Mouse (Mus musculus) monocyte, adult 5-6 weeks (primary cell): ENCODE results near the gene Prmt1. TPM values are rescaled to one million over a fixed set of nuclear protein-coding genes. Genes with fewer than 3 reads are reported as not detected.
"Not testable (repeated sequence)": the region's sequence is repeated elsewhere in the genome, so short reads cannot be mapped to it uniquely, and the experiment has no call there.

Experiments used
- ATAC-seq: fragments of 153-309, 156-312 bp; replicated peaks from 2 replicates; pipeline ENCODE4 v1.8.0; 2017; ENCODE audit warnings: mild to moderate bottlenecking; ENCODE audit not compliant: low TSS enrichment, insufficient number of reproducible peaks, severe bottlenecking, poor library complexity, low FRiP score
- total RNA-seq: library from RNA; stranded (forward); fragments of 200-1000, 200-491, 200-594 nt; gene quantifications from 3 replicates; pipeline ENCODE4 v1.2.3, GENCODE M21; 2017

Gene Prmt1
- 57.2 to 80.2 TPM (median 58.1 TPM) in 3 replicates for total RNA-seq

DNA sequence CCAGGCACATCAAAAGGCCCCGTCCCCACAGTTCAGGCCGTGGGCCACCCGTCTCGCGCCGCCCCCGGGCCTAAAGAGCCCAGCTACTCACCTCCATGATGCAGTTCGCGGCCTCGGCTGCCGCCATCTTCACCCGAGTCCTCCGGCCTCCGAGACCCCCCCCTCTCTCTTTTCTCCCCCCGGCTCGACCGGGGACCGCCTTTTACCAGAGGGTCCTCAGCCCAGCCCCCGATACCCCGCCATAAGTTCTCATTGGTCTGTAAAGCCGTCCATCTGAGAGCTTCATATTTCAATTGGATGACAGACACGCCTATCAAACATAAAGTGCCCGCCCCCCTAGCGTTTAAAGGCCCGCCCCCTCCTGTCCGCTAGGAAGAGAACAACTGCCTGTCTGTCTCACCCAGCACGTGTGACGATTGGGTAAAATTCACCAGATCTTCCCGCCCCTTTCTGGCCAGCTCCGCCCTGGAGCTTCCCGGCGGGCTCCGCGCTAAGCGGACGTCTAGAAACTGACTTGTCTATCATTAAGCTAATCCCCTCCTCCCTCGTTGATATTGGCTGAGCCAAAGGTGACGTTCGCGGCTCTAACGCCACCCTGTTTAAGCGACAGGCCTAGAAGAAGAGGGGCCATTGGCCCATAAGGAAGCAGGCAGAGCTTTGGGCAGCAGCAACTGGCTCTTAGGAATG lies at the start of gene Prmt1:
Prmt1 (minus strand) TSS at position 377 of the 687 bp plus-strand sequence.
- ATAC-seq: peak; percentile 88

- no peak for ATAC-seq
Measured at GRCm38 (mm10) chr7:45035631-45036030, 49.3 kb upstream of the Prmt1 start.

- ATAC-seq: no peak
Measured at GRCm38 (mm10) chr7:45033722-45034359, 47.5 kb upstream of the Prmt1 start.

- ATAC-seq: no peak
Measured at GRCm38 (mm10) chr7:45030857-45031256, 44.5 kb upstream of the Prmt1 start.

DNA sequence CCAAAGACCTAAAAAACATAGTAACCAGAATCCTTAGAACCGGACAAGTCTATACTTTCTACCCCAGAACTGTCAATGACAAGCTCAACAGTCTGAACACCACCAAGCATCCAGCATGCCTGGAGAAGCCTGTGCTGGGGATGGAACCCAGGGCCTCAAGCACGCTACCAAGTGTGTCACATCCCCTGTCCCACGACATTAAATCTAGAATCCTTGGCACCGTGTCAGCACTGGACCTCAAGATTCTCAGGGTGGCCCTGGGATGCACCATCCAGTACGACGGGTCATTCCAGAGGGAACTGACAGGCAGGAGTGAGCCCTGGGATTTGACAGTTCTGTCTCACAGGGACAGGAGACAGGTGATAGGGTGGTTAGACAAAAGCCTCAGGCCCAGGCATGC lies 43.6 kb upstream of the Prmt1 start:
- no peak for ATAC-seq

- no peak for ATAC-seq
Measured at GRCm38 (mm10) chr7:45028351-45028750, 42.0 kb upstream of the Prmt1 start.

DNA sequence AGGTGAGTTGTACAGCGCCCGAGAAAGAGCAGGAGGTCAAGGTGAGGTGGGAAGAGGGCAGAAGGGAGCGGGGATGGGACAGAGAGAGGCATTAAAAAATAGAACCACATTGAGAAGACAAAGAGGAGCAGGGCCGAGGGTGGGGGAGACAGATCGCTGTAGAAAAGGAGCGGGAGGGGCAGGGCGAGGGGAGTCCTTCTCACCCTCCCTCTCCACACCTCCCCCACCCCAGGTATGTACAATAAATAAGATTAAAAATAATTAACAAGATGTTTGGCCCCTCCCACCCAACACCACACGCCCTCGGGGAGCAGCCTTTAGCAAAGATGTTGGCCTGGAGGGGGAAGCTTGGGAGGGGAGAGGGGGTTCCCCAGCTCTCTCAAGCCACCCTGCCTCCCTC lies 41.4 kb upstream of the Prmt1 start:
- ATAC-seq: no peak

DNA sequence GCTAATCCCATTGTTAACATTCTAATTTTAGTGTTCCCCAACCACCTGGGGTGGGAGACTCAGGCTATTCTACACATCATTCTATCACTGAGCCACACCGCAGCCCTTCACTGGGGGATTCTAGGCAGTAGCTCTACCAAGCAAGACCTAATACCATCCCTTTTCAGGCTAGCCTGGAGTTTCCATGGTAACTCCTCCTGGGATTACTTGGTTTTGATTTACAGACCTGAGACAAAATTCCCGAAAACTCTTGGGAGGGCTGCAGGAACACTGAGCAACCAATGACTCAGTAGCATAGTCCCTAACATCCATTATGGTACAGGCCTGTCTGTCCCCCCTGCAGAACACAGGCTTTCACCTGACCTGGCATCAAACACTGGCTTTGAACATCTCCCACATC lies 39.9 kb upstream of the Prmt1 start:
- ATAC-seq: no peak

DNA sequence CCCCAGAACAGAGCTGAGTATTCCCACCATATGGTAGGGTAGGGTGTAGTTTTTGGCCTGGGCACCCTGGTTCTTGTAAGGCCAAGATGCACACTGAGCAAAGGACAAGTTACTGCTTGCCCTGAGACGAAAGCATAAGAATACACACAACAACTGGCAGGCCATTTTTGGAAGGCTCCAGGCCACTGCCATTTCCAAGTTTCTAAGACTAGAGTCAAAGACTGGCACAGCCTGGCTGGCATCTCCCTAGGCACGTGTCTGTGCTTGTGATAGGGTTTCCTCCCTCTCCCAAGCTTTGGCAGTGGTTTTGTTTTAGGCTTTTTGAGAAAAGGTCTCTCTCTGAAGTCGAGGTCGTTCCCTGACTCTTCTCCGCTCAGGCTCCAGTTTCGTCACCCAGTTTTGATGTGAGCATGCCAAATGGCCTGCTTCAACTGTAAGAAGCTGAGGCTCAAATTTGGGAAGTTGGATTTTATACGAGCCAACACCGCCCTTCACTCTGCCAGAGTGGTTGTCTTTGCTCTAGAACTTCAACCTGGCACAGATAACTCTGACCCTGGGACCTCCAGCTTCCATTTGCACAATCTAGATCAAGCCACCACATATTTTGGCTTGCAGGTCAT lies 39.3 kb upstream of the Prmt1 start:
- ATAC-seq: no peak

DNA sequence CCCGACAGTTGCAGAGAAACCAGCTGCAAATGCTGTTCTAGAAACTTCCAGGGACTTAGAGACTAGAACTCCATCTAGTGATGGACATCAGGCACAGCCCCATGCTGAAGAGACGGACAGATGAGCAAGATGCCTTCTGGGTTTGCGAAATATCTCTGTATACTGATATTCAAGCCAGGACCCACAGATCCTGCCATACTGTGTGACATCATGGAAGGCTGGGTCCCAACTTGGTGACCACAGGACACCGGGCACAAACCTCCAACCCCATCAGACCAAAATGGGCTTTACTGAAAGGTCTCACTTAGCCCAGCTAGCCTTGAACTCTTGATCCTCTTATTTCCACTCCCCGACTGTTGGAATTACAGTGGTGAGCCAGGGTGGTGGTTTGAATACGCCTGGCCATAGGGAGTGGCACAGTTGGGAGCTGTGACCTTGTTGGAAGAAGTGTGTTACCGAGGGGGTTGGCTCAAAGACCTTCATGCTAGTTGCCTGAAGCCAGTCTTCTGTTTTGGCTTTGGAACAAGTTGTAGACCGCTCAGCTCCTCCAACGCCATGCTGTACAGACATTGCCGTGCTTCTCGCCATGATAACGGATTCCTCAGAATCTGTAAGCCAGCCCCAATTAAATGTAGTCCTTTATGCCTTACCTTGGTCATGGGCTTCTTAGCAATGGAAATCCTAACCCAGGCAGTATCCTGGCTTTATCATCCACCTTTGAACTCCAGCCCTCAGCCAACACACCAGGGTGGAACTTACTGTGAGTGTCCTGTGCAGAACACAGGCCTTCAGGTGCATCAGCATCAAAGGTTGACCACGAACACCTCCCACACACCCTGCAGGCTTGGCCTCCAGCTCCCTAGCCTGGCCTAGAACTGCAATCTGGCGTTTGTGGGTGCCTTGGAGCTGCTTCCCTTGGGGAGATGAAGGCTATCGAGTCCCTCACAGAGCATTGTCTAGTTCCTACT lies 38.2 kb upstream of the Prmt1 start:
- no peak for ATAC-seq

GRCm38 (mm10) chr7:45023711-45024110 lies 37.3 kb upstream of the Prmt1 start:
- not testable (repeated sequence) for ATAC-seq

DNA sequence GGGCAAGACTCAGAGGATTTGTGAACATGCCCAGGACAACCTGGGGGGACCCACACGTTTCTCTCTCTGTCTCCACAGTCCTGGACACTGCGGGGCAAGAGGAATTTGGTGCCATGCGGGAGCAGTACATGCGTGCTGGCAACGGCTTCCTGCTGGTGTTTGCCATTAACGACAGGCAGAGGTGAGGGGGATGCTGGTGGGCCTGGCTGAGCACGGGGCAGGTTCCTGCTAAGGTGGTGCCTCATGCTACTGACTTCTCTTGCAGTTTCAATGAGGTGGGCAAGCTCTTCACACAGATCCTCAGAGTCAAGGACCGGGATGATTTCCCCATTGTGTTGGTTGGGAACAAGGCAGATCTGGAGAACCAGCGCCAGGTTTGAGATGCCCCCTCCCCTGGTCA lies 33.9 kb upstream of the Prmt1 start:
- ATAC-seq: no peak

GRCm38 (mm10) chr7:45019031-45019571 lies 32.7 kb upstream of the Prmt1 start:
- no peak for ATAC-seq

- peak; percentile 72 for ATAC-seq
Measured at GRCm38 (mm10) chr7:45017242-45018061, 31.1 kb upstream of the Prmt1 start, which contains the start of gene Rras. Rras (plus strand) TSS chr7:45017961.

DNA sequence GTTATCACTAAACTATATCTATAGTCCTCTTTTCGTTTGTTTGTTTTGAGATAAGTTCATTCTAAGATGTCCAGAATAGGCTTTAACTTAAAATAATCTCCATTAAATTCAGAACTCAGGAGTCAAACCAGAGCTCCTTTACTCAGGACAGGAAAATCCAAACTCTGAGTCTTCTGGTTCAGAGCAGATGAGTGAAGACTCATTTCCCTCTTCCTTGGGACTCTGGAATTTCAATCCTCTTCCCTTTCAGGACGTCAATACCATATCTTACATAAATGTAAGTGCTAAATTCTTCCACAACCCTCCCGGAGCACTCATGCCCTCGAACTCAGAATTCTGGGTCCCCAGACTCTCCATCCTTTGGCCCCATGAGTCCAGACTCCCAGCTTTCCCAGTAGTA lies 30.4 kb upstream of the Prmt1 start:
- ATAC-seq: no peak

DNA sequence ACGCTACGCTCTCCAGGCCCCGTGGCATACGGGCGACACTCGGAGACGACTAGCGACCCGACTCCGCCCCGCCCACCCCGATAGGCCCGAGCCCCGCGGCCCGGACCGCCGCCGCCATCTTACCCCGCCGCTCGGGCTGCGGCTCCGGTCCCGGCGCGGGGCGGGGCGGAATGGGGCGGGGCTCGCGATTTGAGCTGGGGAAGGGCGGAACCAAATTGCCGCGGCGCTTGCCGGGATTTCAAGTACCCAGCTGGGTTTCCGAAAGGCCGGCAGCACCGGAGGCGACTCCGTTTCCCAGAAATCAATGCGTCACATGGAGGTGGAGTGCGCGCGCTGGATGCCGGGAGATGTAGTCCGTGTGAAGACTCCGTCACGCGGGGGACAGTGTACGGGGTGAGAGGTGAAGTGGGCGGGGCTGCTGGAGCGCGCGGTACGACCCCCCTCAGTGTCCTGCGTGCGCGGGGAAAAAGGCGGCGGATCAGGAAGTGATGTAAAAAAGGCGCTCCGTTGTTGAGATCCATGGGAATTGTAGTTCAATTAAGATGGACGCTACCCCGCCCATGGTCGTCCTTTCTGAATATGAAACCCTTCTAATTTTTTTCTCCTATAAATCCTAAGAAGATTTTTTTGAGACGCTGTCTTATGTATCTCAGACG lies 29.7 kb upstream of the Prmt1 start, which contains the start of gene Scaf1:
Scaf1 (minus strand) TSS at position 407 of the 656 bp plus-strand sequence.
- peak; percentile 76 for ATAC-seq

GRCm38 (mm10) chr7:45015344-45015956 lies 29.1 kb upstream of the Prmt1 start:
- no peak for ATAC-seq
